Mouse (Mus musculus): ENCODE results near the gene Ptprr.
A peak's percentile ranks its signal among the peaks of the same experiment; 100 is the strongest.

Gene Ptprr

DNA sequence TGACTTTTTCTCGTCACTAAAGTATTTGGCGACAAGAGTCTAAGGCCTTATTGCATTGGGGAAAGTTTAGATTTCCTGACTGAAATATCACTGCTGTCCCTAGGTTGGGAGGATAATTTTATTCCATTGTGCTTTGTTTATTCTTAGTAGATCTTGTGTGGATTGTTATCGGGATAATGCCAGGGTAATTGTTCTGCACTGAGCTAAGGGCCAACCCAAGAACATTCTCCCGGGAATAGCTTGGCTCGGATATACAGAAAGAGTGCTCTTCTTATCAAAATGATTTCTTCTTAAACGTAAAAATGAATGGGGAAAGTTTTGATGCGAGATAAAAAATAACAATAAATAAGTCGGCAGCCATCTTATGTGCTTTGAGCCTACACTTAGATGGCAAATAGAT, 183.5 kb downstream of the Ptprr start:
- DNase-seq = no peak

DNA sequence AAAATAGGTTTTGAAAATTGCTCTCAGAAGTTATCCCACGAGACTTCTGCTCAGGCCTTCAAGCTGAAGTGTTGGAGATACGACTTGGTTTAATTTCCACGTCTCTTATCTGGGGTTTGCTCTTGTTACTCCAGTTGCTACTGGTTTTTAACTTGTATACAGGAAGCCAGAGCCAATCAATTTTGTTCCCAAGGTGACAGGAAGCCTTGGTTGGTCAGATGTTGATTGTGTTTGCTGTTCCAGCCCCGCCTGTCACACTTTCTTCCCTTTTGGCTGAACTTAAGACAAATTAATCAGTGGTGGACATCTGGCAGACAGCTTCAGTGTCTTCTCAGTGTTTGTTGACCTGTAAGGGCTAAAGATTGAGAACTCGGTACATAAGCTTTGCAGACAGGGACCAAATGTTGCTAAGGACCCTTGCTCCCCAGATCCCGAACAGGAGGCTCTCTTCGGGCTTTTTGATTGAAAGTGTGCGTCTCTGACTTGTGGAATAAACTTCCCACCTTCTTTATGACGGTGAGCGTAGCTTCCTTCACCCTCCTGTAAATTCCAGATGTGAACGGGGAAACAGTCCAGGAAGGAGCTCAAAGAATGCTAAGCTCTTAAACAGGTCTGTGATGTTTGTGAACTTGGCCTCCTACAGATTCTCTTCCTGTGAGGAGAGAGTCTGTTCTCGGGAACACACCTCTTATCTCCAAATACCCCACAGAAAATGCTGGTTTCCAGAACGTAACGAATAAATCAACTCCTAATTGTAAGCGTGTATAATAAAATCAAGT, 187.8 kb downstream of the Ptprr start:
- DNase-seq = no peak

GRCm38 (mm10) chr10:116206449-116206848, 188.4 kb downstream of the Ptprr start:
- no peak for DNase-seq

DNA sequence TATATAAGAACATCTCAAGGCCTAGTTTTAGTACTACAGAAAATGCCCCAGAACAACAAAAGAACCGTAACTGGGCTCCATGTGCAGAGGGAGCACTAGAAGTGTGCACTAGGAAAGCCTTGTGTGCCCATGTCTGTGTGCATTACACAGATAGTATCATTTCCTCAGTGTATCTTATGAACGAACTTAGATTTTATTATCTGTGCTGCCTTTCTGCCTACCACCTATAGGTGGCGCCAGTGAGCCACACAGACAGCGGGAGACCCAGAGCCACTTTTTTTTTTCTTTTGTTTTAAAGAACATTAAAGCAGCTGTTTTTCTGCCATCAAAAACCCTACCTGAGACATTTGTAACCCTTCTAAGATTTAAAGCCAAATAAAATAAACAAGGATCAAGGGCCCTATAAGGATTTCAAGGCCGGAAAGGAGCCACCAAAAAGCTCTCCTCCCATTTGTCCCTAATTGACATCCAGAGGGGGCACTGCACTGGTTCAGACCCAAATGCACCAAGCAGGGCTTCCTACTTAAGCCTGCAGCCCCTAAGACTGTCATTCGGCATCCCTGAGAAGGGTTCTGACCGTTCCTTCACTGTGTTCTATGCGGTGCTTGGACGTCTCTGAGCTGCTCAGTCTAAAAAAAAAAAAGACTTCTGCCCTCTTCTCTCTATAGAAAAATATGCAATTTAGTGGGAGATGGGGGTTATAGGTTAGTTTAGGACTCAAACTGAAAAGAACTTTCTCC, 190.1 kb downstream of the Ptprr start:
- DNase-seq = peak; percentile 62

DNA sequence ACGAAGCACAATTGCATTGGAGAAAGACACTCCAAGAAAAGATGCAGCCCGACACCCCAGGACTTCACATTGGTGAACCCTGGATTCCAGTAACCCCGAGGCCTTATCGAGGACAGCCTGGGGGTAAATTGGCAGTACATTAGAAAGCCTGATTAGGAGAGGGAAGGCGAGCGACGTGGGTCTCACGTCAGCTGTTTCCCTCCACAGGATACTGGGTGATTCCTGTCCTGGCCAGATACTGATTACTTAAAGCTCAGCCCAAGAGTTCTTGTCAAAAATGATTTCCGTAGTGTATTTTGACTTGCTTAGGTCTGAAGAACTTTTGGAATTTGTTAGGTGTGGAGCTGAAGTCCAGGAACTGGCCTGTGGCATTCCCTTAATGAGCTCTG, 190.7 kb downstream of the Ptprr start:
- DNase-seq = no peak

DNA sequence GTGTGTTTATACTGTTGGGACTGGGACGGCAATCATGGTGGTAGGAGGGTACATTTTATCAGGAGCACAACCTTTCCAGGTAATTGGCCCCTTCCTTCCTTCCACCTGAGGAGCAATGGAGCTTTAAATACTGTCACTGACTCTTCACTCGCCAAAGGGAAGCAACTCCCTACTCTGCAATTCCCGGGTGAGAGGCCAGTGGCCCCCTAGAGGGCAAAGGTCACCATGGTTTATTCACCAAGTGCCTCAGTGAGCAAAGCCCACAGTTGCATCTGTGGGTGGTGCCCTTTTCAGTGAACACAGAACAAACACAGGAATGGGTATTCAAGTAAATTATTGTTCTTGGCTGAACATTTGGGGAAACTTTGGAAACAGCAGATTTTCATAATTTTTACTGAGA, 194.1 kb downstream of the Ptprr start:
- no peak for DNase-seq

DNA sequence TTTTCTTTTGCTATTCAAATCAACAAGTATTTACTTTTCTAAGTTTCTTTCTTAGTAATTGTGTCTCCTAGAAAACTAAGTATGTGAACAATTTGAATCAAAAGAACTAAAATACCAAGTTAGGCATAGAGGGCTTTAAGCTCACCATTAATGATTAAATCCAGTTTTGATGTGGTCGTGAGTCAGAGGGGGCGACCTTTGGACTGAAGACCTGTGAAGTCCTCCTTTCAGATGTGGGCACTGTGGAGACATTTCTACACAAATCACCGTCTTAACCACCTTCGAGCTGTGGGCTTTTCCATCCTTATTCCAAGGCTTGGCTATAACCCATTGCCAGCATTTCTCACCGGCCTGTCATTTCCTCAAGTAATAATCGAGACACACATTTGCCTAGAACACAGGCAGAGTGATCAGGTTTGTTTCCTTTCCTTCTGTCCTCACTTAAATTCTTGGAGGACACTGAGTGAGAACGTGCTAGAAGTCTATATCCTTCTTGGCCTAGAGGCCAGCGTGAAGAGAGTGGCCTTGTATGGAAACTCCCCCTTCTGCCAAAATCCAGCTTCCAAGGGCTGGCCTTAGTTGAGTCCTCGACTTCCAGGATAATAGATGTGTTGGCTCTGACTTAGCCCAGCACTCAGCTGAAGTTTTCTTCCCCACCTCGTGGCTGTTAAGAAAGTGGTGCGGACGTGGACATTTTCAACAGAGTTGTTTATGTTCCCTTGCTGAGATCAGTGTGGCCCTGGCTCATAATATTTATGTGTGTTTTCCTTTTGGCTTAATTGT, 202.5 kb downstream of the Ptprr start:
- DNase-seq = no peak

DNA sequence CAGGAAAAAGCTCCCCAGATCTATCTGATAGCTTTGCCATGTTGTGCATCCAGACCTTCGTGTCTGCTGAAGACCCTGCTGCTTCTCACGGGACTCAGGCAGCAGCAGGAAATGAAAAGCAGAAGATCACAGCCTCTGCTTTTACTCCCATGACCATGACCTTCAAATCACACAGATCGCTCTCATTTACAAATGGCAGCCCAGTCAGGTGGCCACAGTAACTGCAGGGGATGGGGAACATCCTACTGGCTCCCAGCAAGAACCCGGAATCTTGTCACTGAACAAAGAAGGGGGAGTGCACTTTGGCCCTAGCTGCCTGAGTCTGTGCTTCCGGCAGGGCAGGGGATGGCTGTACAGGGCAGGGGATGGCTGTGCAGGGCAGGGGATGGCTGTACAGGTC, 217.3 kb downstream of the Ptprr start:
- DNase-seq = no peak

DNA sequence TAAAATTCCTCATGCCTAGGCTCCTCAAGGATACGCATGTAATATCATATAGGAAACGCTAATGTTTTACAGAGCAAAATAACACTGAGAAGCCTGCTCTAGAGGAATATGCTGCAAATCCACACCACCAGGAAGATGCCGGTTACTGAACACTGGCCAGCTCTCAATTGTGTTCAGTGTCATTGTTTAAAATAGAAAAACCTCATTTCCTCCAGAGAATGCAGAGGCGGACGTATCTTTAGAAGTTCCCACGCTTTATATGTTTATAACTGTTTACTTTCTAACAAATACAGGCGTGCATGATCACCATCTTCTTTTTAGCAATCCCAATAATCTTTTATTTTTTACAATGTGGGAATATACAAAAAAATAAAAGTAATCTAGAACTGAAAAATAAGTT, 224.2 kb downstream of the Ptprr start:
- DNase-seq = no peak

- no peak for DNase-seq
Observed at GRCm38 (mm10) chr10:116243373-116243772, 225.4 kb downstream of the Ptprr start.

DNA sequence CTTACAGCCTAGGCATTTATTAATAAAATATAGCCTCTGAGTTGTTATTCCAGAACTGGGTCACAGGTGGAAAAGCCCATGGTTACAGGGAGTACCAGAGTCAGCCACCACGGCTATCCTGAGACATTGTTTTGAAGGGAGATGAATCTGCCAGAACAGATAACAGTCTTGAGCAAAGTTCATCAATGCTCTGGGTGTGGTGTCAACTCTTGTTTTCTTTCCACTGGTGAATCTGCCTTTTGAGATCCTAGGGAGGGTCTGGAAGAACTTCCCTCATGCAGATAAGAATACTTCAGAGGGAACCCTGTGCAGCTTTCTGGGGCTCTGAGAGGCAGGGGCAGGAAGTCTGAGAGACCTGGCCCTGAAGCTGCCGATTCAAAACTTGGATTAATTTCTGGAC, 227.6 kb downstream of the Ptprr start:
- DNase-seq = no peak

DNA sequence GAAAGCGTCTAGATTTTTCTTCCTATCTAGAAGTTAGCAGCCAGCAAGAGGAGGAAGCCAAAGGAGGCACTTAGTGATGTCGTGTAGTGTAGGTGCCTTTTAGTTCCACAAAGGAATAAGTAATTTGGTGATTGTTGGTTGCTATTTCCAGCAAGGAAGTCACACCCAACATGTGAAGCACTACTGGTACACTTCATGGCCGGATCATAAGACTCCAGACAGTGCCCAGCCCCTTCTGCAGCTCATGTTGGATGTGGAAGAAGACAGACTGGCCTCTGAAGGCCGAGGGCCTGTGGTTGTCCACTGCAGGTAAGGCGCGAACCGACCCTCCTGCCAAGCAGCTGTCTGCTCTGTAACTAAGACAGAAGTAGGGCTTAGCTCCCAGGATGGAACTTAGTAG, 234.7 kb downstream of the Ptprr start:
- no peak for DNase-seq

DNA sequence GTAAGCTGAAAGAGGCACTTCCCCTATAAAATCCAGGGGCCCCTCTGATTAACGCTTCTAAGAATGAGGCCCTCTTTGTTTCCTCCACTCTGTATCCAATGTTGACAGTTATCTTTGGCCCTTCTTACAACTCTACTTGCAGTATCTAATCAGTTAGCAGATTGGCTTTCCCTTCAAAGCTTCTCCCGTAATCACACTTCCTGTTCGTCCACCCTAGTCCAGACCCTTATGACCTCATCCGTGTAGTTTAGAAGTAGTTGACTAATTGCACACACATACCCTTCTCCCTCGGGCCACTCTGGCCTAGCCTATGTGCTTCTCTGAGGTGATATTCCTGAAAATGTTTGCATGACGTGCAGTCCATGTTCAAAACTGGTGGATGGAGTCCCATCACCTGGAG, 236.0 kb downstream of the Ptprr start:
- no peak for DNase-seq

- DNase-seq = no peak
Observed at GRCm38 (mm10) chr10:116259298-116259697, 241.3 kb downstream of the Ptprr start.

- peak; percentile 23 for DNase-seq
Observed at GRCm38 (mm10) chr10:116260658-116261433, 242.8 kb downstream of the Ptprr start.

DNA sequence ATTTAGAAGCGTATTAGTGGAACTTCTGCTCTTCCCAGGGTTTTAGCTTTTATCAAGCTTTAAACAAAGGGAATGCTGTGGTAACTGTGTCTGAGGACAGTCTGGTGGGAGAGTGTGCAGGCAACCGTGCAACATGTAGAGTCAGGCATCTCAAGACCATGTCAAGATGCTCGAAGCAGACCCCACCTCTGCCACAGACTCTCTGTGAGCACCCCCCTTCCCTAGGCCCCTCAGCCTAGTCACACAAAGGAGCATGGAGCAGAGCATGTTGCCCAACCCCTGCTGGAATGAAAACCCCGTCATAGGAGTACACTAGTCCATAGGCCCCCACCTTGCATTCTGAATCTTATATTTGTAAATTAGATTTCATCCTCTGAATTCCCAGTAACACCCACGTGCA, 243.5 kb downstream of the Ptprr start:
- DNase-seq = no peak

- DNase-seq = no peak
Observed at GRCm38 (mm10) chr10:116264521-116264920, 246.5 kb downstream of the Ptprr start.

GRCm38 (mm10) chr10:116266561-116267433, 248.8 kb downstream of the Ptprr start:
- DNase-seq = no peak

GRCm38 (mm10) chr10:116267434-116267822, 249.4 kb downstream of the Ptprr start:
- no peak for DNase-seq

- DNase-seq = no peak
Observed at GRCm38 (mm10) chr10:116268343-116268742, 250.3 kb downstream of the Ptprr start.

DNA sequence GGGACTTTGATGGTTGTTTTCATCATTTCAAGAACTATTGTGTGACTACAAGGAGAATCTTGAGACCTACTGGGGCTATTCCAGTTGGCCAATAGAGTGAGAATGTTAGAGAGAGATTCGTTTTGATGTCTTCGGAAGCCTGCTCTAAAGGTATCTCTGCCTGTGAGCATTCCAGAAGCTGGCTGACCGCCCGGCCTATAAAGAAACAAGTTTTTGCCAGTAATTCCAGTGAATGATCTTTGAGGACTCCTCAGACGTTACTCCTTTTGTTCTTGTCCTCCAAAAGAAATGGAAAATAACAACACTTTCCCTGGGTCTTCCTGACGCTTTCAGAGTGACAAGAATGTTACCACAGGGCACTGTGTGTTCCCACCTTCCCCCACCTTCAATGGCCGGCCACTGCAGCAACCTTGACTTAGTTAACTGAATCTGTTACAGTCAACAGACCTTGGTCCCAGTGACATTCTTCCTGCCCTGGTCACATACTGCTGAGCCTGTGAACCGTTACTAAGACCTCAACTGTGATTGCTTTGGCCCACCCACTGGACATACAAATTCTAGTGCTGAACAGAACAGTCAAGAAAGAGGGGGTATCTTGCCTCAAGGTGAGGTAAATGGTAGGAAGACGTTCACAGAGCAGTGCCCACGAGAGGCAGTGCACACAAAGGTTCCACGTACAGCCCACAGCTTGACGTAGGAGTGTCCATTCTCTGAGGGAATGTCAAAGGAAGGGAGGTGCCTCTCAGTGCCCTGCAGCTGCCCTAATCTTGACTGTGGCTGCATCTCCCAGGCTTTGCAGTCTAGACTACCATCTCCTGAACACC, 252.8 kb downstream of the Ptprr start:
- no peak for DNase-seq

All from embryo, embryonic 11 days (tissue).